Mouse (Mus musculus): Measurements from ENCODE around the gene Sdk1.

Sdk1 gene

GRCm38 (mm10) chr5:142001973-142002372, 760.7 kb downstream of the Sdk1 start:
- ChIA-PET CTCF (interaction anchor here in 1 of 4 experiments (0.6 kb wide), 1 partner anchor 256 kb away, joined by 3 read pairs; no protein-coding TSS in a partner anchor), POLR2A (no interaction called here)

DNA sequence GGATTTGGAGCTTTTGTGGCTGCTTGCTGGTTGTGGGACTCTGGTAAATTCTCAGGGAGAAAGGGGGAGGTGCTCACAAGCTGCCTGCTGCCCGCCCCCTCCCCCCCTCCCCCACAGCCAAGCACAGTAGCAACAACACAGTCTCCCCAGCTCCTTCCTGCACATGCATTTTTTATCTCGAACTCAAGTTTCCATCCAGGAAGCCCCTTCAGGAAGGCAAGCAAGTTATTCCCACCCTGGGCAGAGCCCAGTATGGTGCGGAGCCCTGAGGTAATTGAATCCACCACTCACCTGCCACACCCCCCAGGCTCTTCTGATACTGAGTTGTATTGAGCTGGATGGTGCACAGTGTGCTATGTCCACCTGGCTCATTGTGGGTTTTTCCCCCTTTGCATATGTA, 768.9 kb downstream of the Sdk1 start:
- ChIA-PET POLR2A (interaction anchor here in 1 of 4 experiments (0.6 kb wide), 1 partner anchor 1098 kb away, joined by 4 read pairs; no protein-coding TSS in a partner anchor), CTCF (interaction anchor here in 2 of 4 experiments (1.1 to 1.4 kb wide), 2 partner anchors 10 kb away, joined by 3 read pairs; no protein-coding TSS in a partner anchor)

DNA sequence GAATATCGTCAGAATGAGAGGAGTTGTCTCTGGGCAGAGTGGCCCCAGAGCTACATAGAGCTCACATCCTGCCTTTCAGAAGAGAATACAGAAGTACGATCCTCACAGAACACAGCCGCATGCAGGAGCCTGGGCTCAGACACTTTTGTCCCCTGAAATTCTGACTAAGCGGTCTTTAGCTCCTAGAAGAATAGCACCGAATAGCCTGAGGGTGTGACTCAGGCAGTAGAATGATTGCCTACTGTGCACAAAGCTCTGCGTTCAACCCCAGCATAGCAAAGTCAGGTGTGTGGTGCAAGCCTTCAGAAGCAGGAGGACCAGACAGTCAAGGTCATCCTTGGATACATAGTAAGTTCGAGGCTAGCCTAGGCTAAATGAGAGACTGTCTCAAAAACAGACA, 775.7 kb downstream of the Sdk1 start:
- POLR2A ChIA-PET, result no interaction called here
- CTCF ChIA-PET, result interaction anchor here in 2 of 4 experiments (0.7 to 1.7 kb wide), 2 partner anchors 310 to 421 kb away, joined by 3 to 4 read pairs; no protein-coding TSS in a partner anchor

DNA sequence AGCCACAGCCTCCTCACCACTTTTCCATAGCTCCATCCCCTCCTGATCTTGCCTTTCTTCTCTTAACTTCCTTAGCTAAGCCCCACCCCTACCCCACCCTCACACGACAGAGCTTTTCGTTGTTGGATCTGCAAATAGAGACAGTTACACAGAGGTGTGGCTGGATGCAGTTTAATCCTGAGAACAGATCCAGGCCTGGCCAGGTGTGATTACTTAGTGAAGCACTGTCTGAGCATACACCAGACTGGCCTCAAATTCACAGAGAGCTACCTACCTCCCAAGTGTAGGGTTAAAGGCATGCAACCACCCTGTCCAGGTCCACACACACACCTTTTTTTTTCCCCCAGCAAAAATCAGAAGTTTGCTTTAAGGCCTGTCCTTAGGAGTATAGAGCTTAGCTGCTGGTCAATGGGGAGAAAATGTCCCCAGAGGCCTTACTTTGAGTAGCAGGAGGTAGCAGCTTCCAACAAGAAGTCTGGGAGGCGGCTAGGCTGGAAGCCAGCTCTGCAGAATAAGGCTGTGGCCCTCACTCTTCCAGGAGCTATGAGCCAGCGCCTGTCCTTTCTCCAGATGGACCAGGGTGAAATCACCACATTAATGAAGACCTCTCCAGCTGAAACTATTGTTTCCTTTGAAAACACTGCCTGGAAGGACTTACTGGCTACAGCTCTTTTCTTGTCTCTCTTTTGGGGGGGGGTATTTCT, 781.7 kb downstream of the Sdk1 start:
- ChIA-PET CTCF (interaction anchor here in 2 of 4 experiments (0.6 to 1.3 kb wide), 2 partner anchors 10 to 12 kb away, joined by 3 read pairs; no protein-coding TSS in a partner anchor), POLR2A (interaction anchor here in 1 of 4 experiments (0.7 kb wide), 1 partner anchor 909 kb away, joined by 3 read pairs; no protein-coding TSS in a partner anchor)

DNA sequence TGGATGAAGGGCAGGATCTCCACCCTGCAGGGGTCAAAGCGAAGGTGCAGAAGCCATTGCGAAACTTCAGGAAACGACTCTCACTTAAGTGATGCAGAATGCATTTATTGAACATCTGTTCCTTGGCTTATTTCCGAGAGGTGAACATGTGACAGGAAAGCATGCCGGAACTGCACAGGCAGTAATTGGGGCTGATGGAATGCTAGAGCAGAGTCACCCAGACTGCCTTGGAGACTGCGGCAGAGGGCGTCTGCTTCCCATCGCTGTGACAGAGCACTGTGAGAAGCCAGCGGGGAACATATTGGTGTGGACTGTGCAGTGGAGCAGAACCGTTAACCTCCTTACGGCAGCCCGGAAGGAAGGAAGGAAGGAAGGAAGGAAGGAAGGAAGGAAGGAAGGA, 783.2 kb downstream of the Sdk1 start:
- POLR2A ChIA-PET, result no interaction called here
- CTCF ChIA-PET, result no interaction called here

- ChIA-PET POLR2A (no interaction called here), CTCF (no interaction called here)
Observed at GRCm38 (mm10) chr5:142036536-142036935, 795.2 kb downstream of the Sdk1 start.

DNA sequence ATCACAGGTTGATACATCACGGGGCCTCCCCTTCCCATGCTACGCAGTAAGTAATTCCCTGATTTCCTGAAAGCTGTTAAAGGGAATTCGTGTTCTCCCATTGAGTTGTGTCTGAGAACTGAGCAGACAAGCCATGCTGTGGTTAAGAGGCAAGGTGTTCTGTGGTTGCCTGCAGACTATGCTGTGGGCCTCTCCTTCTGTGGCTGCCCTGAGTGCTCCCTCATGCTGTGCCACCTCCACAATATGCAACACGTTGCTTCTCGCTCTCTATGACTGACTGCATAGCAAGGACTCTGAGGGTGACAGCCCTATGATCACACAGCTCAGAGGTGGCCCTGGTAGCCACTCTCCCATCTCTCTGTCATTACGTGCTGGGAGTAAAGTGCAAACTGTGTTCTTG, 797.9 kb downstream of the Sdk1 start:
- CTCF ChIA-PET, result interaction anchor here in 1 of 4 experiments (0.7 kb wide), 1 partner anchor 15 kb away, joined by 3 read pairs; no protein-coding TSS in a partner anchor
- POLR2A ChIA-PET, result no interaction called here

DNA sequence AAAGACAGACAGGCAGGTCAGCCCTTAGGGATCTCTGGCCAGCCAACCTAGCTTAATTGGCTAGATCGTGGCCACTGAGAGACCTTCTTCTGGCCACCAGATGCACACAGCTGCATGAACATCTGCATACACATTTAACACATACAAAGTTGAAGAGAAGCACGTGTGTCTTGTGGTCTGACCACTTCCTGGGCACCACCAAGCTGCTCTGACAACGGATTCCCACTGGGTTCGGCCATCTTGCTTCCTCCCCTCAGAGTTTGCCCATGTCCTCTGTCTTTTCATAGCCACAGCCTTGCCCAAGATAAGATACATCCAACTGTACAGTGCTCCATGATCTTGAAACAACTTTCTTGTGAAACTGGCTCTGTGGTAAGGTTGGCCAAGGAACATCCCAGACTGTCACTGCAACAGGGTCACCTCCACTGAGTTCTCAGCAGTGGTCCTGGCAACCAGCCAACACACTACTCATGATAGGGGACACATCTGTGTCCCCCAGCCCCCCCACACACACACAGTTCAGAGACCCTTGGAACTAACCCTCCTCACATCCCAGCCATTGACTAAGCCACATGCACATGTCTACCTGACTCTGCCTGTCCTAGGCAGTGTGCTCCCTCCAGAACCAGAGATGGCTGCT, 798.7 kb downstream of the Sdk1 start:
- ChIA-PET POLR2A (no interaction called here), CTCF (no interaction called here)

- POLR2A ChIA-PET, result no interaction called here
- CTCF ChIA-PET, result no interaction called here
Observed at GRCm38 (mm10) chr5:142041226-142041802, 800.0 kb downstream of the Sdk1 start.

DNA sequence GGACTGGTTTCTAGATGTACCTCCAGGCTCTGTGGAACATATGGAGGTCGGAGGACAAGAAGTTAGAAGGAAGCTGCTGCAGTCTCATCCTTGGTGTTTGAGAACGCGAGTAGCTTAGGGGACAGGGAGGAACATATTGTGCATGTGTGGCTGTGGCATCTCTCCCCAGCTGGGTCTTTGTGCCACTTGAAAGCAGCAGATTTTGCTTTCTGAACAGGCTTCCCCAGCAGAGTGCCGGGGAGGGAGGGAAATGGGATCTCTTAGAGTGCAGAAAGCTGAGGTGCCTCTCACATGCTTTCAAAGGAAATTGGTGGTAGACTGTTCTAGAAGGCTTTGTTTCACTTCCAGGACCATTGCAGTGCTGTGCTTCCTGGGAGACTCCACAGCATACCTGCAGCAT, 820.5 kb downstream of the Sdk1 start:
- ChIA-PET POLR2A (no interaction called here), CTCF (interaction anchor here in 1 of 4 experiments (0.5 to 0.6 kb wide), 2 partner anchors 112 to 181 kb away, joined by 3 to 4 read pairs; no protein-coding TSS in a partner anchor)

DNA sequence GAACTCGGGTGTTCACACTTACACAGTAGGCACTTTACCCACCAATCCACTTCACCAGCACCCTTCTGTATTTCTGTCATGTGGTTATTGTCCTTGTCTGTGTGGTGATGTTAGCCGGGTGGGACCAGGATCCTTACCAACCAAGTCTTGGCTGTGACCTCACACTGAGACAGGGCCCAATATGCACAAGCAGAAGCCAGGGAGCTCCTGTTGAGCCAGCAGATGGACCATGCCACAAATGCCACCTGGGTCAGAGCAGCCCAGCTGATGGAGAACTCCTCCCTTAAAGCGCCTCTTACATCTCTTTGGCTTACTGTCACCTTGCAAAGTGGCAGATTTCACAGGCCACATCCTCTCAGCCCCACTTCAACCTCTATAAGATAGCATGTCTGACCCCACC, 830.0 kb downstream of the Sdk1 start:
- ChIA-PET POLR2A (no interaction called here), CTCF (interaction anchor here in 1 of 4 experiments (0.6 kb wide), 1 partner anchor 431 kb away, joined by 4 read pairs; no protein-coding TSS in a partner anchor)

- CTCF ChIA-PET, result interaction anchor here in 1 of 4 experiments (0.6 kb wide), 1 partner anchor 131 kb away, joined by 4 read pairs; no protein-coding TSS in a partner anchor
- POLR2A ChIA-PET, result no interaction called here
Observed at GRCm38 (mm10) chr5:142073901-142074300, 832.6 kb downstream of the Sdk1 start.

- POLR2A ChIA-PET, result interaction anchor here in 1 of 4 experiments (0.7 kb wide), 2 partner anchors 326 to 1122 kb away, joined by 3 read pairs; no protein-coding TSS in a partner anchor
- CTCF ChIA-PET, result interaction anchor here in 1 of 4 experiments (0.7 kb wide), 1 partner anchor 245 kb away, joined by 5 read pairs; no protein-coding TSS in a partner anchor
Observed at GRCm38 (mm10) chr5:142074561-142075500, 833.5 kb downstream of the Sdk1 start.

- ChIA-PET CTCF (interaction anchor here in 2 of 4 experiments (0.6 to 1.5 kb wide), 8 partner anchors 31 to 1100 kb away, joined by 3 to 7 read pairs (median 4); partner anchors contain the start of gene Rbak (in 1 of the 2)), POLR2A (interaction anchor here in 2 of 4 experiments (0.7 kb wide), 2 partner anchors 269 to 291 kb away, joined by 3 to 4 read pairs; no protein-coding TSS in a partner anchor)
Observed at GRCm38 (mm10) chr5:142080661-142081060, 839.4 kb downstream of the Sdk1 start.

DNA sequence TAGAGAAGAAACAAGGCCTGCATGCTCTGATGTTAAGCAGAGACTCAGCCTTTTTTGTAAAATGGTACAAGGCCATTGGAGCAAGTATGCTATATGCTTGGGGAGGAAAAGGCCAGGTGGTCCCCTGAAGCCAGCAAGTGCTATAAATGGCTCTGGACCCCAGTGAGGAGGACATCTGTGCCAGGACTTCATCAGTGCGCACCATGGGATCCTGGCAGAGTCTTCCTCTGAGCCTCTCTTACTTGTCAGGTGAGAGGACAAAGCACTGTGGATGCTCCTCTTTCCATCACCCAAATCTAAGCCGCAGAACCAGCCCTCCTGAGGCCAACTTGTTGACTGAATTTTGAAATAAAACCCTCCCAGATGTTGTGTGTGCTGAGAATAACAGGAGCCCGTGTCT, 839.8 kb downstream of the Sdk1 start:
- ChIA-PET POLR2A (interaction anchor here in 1 of 4 experiments (0.7 kb wide), 1 partner anchor 269 kb away, joined by 4 read pairs; no protein-coding TSS in a partner anchor), CTCF (interaction anchor here in 2 of 4 experiments (0.6 to 1.5 kb wide), 7 partner anchors 31 to 1099 kb away, joined by 3 to 7 read pairs (median 4); partner anchors contain the start of gene Rbak (in 1 of the 2))

DNA sequence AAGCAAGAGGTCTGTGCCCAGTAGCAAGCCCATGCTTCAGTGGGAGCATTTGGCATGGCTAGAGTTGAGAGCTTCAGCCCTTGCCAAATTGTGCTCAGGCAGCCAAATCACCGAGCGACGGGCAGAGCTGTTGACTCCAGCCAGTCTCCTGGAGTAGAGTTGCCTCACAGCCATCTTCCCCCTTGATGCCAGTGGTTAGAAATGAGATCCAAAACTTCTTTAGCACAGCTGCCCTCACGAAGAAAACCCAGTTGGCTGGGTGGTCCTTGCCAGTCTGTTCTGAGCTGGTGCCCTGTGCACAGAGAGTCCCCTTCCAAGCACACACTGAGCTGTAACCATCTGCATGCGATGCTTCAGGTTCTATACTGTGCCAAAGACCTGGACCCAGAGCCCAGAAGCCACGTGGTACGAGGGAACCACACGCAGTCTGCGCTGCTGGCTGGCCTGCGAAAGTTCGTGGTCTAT, 855.1 kb downstream of the Sdk1 start:
- POLR2A ChIA-PET, result no interaction called here
- CTCF ChIA-PET, result interaction anchor here in 1 of 4 experiments (0.7 kb wide), 1 partner anchor 124 kb away, joined by 7 read pairs; no protein-coding TSS in a partner anchor

DNA sequence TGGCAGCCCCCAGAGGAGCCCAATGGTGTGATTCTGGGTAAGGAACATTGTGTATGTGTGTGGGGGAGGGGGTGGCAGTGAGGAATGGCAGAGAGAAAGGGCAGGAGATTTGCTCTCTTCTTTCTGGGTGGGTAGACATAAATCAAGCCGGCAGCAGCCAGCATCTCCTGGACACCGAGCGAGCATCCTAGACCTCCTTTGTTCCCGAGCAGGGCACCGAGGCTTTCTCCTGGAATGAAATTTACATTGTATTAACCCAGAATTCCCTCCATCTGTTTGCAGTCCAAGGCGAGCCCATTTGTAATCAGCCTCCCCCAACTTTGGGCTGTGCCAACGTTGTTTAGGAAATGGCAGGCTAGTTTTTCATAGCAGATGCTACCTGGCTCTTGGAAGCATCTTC, 858.9 kb downstream of the Sdk1 start:
- ChIA-PET POLR2A (no interaction called here), CTCF (no interaction called here)

- POLR2A ChIA-PET, result no interaction called here
Observed at GRCm38 (mm10) chr5:142107434-142107833, 866.1 kb downstream of the Sdk1 start.

More at GRCm38 (mm10) chr5:142107434-142107833, 866.1 kb downstream of the Sdk1 start:
- CTCF ChIA-PET, result interaction anchor here in 1 of 4 experiments (0.5 kb wide), 1 partner anchor 126 kb away, joined by 5 read pairs; no protein-coding TSS in a partner anchor

All from embryonic stem cell, embryonic (primary cell).